Mouse (Mus musculus) layer of hippocampus, postnatal 10 days (tissue): Measurements from ENCODE around the gene Olfr286. TPM values are rescaled to one million over a fixed set of nuclear protein-coding genes. Genes with fewer than 3 reads are reported as not detected.

Experiments used
- total RNA-seq, 2 experiments: library from RNA; stranded (reverse); gene quantifications; 2 replicates each; pipeline ENCODE4 v1.2.3; 2021

Olfr286 gene
- total RNA-seq, 2 experiments from 2014 or later: not detected

Other genes starting within 250 kb of the Olfr286 start
- gene Col2a1, start 229.8 kb downstream of the Olfr286 start, total RNA-seq: 1 to 10 TPM; 1.0 to 2.6 TPM
- gene Pfkm, start 141.9 kb downstream of the Olfr286 start, total RNA-seq: 100 to 1,000 TPM; 237 to 251 TPM
- gene Senp1, start 140.7 kb downstream of the Olfr286 start, total RNA-seq: 10 to 100 TPM; 14.2 to 17.5 TPM
- gene Asb8, start 68.8 kb downstream of the Olfr286 start, total RNA-seq: 10 to 100 TPM; 40.8 to 40.9 TPM
- gene Ccdc184, start 67.3 kb downstream of the Olfr286 start, total RNA-seq: 10 to 100 TPM; 31.3 to 32.1 TPM
- gene Olfr288, start 38.9 kb downstream of the Olfr286 start, total RNA-seq: not detected
- under 1 TPM in 1 of 2 experiments, not detected in 1; 0.18 TPM for gene Gm44579, start 13.5 kb downstream of the Olfr286 start, total RNA-seq
- gene Olfr287, start 13.4 kb downstream of the Olfr286 start, total RNA-seq: under 1 TPM; 0.69 to 0.71 TPM
- gene H1fnt, start 22.8 kb upstream of the Olfr286 start, total RNA-seq: not detected
- 1 to 10 TPM; 8.2 to 8.5 TPM for gene Zfp641, start 61.7 kb upstream of the Olfr286 start, total RNA-seq
- not detected for gene Olfr285, start 82.9 kb upstream of the Olfr286 start, total RNA-seq
- not detected for gene Olfr284, start 106.5 kb upstream of the Olfr286 start, total RNA-seq
- gene Olfr283, start 146.5 kb upstream of the Olfr286 start, total RNA-seq: not detected
- not detected for gene Olfr282, start 196.8 kb upstream of the Olfr286 start, total RNA-seq
- gene Olfr281, start 218.1 kb upstream of the Olfr286 start, total RNA-seq: not detected
- not detected for gene OR5BS1P, start 235.4 kb upstream of the Olfr286 start, total RNA-seq
- gene Lalba, start 248.3 kb upstream of the Olfr286 start, total RNA-seq: not detected